Mouse (Mus musculus) ovary, adult 18-20 months (tissue): Measurements from ENCODE around the gene Chmp6.

Source experiments
- DNase-seq: peaks from one replicate; pipeline ENCODE4 v3.0.0; 2022; ENCODE audit warnings: low spot score, mixed read lengths

Gene Chmp6

DNA sequence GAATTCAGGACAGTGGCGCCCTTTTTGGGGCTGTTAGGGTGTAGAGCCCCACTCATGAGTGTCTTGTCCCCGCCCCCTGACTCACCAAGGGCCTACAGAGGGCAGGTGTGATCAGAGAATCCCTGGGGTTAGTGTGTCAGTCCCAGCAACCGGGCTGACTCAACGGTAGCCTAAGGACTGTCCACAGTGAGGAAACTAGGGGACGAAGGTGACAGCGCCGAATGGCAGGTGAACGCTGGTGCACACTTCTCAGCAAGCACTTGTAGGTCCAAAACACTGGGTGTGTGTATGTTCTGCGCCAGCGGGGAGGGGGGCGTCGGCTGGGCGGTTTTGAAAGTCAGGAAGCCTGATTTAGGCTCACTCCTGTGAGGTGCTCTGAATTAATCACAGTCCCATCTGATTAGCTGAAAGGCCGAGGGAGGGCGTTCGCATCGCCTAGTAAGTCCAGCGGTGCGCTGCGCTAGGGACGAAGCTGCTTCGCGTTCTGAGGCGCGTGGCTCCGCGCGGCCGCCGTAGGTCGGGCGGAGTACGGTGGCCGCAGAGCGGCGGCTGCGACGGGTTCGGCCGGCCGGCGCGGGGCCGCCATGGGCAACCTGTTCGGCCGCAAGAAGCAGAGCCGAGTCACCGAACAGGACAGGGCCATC lies at the start of gene Chmp6:
TSS of gene Chmp6 (plus strand) at position 151 of the 644 bp plus-strand sequence.
- peak; percentile 75 for DNase-seq

GRCm38 (mm10) chr11:119866837-119867236 lies 46.4 kb upstream of the Chmp6 start:
- DNase-seq: no peak

- DNase-seq: no peak
Observed at GRCm38 (mm10) chr11:119868138-119868537, 45.1 kb upstream of the Chmp6 start.

- DNase-seq: no peak
Observed at GRCm38 (mm10) chr11:119868556-119868955, 44.7 kb upstream of the Chmp6 start.

GRCm38 (mm10) chr11:119871141-119871540 lies 42.1 kb upstream of the Chmp6 start:
- DNase-seq: no peak

GRCm38 (mm10) chr11:119873643-119874042 lies 39.6 kb upstream of the Chmp6 start:
- DNase-seq: no peak

- DNase-seq: no peak
Observed at GRCm38 (mm10) chr11:119874841-119875240, 38.4 kb upstream of the Chmp6 start.

- no peak for DNase-seq
Observed at GRCm38 (mm10) chr11:119875685-119876084, 37.6 kb upstream of the Chmp6 start.

DNA sequence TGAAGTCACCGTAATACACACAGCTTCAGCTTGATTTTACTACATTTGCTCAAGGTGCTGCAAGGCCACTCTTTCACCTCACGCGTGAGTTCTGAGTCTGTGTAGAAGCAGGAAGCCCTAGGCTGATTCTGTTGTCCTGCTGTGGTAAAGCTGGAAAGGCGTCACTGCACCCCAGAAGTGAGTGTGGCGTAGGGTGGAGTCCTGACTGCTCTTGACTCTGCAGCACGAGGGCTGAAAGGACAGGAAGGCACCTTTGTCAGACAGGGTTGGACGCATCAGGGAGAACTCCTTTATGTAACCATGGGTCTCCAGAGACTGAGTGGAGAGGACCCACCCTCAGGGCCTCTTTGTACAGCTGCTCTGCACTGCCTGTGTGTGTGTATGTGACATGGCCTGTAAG lies 36.1 kb upstream of the Chmp6 start:
- DNase-seq: no peak

DNA sequence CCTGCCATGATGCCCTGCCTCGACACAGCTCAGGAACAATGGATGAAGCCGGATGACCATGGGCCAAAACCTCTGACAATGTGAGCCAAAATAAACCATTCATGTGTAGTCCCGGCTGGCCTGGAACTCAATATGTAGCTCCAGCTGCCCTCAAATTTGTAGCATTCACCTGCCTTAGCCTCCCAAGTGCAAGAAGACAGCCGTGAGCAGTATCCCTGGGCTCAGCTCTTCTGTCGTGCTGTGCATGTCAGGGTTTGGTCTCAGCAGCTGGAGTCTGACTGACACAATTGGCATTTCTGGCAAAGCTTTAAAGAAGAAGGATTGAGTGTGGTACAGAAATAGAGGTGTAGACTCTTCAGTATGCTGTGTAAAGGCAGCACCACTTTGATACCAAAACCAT lies 33.7 kb upstream of the Chmp6 start:
- no peak for DNase-seq

- DNase-seq: no peak
Observed at GRCm38 (mm10) chr11:119883646-119884045, 29.6 kb upstream of the Chmp6 start.

- DNase-seq: no peak
Observed at GRCm38 (mm10) chr11:119889966-119890365, 23.3 kb upstream of the Chmp6 start.

- no peak for DNase-seq
Observed at GRCm38 (mm10) chr11:119891601-119892215, 21.5 kb upstream of the Chmp6 start.

GRCm38 (mm10) chr11:119893667-119894236 lies 19.5 kb upstream of the Chmp6 start:
- no peak for DNase-seq

DNA sequence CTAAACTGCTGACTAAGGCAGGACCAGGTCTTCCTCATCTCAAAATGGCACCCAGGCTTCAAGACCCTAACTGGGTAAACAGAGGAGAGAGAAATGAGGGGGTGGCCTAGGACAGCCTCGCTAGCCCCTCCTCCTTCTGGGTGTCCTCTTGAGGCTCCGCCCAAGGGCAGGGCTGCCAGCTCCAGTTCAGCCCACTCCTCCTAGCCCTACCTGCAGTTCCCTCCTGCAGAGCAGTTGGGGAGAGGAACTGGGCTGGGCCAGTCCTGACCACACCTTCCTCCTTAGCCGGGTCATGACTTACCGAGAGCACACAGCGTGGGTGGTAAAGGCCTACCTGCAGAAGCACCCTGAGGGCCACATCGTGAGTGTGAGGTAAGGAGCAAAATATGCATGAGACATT lies 18.6 kb upstream of the Chmp6 start:
- no peak for DNase-seq

- DNase-seq: no peak
Observed at GRCm38 (mm10) chr11:119897041-119897440, 16.2 kb upstream of the Chmp6 start.

- no peak for DNase-seq
Observed at GRCm38 (mm10) chr11:119898976-119899375, 14.3 kb upstream of the Chmp6 start.

GRCm38 (mm10) chr11:119901174-119901573 lies 12.1 kb upstream of the Chmp6 start:
- DNase-seq: no peak

GRCm38 (mm10) chr11:119902891-119903290 lies 10.3 kb upstream of the Chmp6 start:
- no peak for DNase-seq

GRCm38 (mm10) chr11:119904621-119905286 lies 8.5 kb upstream of the Chmp6 start:
- no peak for DNase-seq

GRCm38 (mm10) chr11:119905794-119906193 lies 7.4 kb upstream of the Chmp6 start:
- no peak for DNase-seq

GRCm38 (mm10) chr11:119907006-119907650 lies 6.1 kb upstream of the Chmp6 start:
- no peak for DNase-seq

DNA sequence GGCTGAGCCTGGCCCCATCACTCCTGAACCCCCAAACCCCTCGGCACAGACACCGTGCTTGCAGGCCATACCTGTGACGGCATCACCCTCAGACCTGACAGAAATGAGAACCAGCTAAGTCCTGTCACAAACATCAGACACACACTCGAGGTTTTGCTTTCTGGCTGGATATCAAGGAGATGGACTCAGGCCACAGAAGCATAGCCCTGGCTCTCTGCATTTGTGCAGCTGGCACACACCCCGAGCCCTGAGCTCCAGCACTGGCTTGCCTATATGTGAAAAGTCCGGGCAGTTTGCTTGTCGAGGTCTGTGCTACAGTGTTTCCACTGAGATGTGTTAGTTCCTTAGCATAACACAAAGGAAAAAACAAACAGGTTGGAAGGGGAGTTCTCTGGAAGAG lies 5.5 kb upstream of the Chmp6 start:
- DNase-seq: no peak
